Mouse (Mus musculus) thymus, postnatal 25 days (tissue): Measurements from ENCODE around the gene Eif3i.
"Not testable (repeated sequence)": the region's sequence is repeated elsewhere in the genome, so short reads cannot be mapped to it uniquely, and the experiment has no call there.

Source experiments
- DNase-seq: peaks from one replicate; pipeline ENCODE4 v3.0.0; 2022

The Eif3i gene

GRCm38 (mm10) chr4:129573093-129573370 lies 27.4 kb downstream of the Eif3i start:
- peak; percentile 38 for DNase-seq

DNA sequence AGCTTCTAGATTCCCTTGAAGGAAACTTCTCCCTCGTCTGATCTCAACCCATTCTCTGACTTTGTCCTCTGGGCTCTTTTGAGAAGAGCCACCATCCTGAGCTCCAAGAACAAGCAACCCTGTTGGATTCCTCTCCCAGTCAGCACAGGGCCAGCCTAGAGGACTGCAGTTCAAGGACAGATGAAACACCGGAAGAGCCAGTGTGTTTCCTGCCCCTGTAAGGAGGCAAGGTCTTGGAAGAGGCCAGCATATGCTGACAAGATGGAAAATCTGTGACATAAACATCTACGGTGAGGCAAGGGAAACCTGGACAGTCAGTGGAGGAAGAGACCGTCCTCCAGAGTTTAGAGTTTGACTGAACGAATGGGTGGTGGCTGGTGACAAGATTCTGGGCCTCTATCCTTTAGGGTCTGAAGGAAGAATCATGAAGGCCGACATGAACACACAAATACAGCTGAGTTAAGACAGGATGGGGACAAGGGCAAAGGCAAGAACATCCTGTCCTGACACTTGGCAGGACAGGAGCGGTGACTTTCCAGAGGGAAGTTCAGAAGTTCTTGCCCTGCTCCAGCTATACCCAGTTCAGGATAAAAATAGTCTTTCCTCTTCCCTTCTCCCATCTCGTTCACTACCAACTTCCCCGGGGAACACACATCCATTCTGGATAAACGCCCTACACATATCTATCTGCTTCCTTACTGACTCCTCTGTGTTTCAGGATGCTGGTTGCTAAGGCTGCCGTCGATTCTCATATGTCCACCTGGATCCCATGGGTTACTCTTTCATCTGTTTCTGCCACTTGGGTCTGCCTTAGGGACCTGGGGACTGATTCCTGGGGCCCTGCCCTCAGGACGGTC lies 28.0 kb downstream of the Eif3i start:
- DNase-seq = no peak

GRCm38 (mm10) chr4:129571551-129572084 lies 28.8 kb downstream of the Eif3i start:
- peak; percentile 42 for DNase-seq

- no peak for DNase-seq
Observed at GRCm38 (mm10) chr4:129570028-129570427, 30.4 kb downstream of the Eif3i start.

GRCm38 (mm10) chr4:129568366-129568765 lies 32.1 kb downstream of the Eif3i start:
- DNase-seq = no peak

DNA sequence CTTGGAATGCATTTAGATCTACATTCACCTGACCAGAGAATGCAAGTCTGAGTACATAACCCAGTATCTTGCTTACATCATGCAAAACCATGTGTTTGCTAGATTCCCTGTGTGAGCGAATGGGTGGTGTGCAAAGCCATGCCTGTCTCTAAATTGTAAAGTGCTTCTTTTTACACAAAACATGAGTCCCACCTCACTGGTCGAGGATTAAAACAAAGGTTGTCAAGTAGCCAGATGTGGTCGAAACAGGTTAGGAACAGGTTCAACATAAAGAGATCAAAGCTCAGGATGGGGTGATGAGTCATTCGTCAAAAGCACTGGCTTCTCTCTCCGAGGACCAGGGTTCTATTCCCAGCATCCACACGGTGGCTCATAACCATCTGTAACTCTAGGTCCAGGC lies 35.3 kb downstream of the Eif3i start:
- no peak for DNase-seq

DNA sequence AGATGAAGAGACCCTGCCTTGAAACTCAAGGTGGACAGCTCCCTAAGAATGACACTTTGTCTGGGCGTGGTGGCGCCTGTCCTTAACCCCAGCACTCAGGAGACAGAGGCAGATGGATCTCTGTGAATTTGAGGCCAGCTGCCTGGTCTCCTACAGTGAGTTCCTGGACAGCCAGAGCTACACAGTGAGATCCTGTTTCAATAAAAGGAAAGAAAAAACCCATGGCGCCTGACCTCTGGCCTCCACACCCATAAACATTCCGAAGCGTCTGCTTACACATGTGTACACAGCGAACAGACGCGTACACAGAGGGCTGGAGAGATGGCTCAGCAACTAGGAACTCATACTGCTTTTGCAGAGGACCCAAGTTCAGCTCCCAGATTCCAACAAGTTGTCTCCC lies 36.7 kb downstream of the Eif3i start:
- no peak for DNase-seq

DNA sequence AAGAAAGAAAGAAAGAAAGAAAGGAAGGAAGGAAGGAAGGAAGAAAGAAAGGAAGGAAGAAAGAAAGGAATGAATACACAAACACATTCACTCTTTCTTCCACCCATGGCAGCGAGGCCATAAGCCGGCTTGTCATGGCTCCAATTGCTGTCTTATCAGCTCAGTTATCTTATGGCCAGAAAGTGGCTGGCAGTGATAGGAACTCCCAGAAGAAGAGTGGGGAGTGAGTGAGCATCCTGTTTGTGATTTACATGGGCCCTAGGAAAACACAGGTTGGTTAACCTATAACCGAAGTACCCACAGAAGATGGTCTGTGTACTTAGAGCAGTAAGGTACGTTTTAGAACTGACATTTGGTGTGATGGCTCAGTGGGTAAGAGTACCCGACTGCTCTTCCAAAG lies 39.3 kb downstream of the Eif3i start:
- DNase-seq = no peak

GRCm38 (mm10) chr4:129558321-129558955 lies 42.0 kb downstream of the Eif3i start:
- peak; percentile 92 for DNase-seq

DNA sequence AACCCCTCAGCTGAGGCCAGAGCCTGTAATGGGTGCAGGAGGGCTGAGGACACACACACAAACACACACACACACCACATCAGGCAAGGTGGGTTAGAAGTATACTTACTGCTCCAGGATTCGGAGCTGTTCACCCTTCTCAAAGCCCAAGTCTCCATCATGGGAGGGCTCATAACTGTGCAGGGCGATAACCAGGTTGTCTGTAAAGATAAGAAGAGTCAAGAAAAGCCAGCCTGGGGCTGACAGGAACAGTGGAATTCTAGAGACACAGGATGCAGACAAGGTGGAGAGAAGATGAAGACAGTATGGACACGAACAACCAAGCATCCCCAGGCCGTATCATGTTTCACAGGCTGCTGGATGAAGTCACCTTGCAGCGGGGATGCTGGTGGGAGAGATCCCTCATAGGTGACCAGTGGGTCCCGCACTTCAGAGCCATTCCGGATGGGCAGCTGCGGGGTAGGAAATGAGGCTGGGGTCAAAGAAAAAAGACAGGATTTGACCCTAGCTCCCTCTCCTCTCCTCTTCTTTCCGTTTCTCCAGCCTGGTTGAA lies 43.1 kb downstream of the Eif3i start:
- DNase-seq = peak; percentile 52

DNA sequence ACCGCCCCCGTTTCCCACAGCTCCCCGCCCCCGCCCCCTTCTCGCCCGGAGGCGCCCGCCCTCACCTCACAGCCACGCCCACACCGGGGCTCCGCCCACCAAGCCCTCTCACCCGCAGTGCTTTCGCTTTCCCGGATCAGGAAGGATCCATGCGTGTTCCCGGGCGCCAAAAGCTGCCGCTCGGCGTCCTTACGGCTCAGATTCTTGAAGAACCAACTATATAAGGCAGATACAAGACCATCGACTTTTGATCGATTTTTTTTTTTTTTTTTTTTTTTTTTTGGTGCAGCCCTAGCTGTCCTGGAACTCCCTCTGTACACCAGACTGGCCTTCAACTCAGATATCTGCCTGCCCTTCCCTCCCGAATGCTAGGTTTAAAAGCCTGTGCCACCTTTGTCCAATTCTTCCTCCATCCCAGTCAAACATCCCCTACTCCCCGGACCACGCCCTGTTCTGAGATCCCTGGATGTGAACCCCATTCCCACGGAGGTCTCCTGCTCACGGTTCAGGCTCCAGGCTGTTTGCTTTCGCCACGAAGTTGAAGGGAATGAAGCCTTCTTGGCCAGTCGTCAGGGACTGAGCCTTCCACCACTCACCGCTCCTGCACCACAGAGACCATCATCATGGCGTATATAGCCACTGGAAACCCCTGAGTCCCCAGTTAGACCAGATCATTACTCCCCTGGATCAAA lies 43.8 kb downstream of the Eif3i start:
- DNase-seq = peak; percentile 94

GRCm38 (mm10) chr4:129555862-129556531 lies 44.5 kb downstream of the Eif3i start:
- no peak for DNase-seq

DNA sequence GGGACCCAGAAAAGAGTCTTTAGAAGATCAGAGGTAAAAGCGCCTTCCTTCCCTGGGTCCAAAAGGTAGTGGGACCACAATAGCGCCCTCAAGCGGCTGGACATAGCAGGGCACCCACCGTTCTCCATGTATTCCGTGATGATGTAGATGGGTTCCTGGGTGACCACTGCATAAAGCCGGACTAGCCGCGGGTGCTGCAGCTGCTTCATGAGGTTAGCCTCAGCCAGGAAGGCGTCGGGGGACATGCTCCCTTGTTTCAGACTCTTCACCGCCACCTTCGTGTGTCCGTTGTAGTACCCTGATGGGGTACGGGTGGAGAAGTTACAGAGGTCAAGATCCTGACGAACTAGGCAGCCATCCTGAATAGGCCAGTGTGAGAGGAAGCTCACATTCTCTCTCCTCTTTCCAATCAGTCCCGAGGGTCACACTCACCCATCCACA lies 45.0 kb downstream of the Eif3i start:
- peak; percentile 48 for DNase-seq

- not testable (repeated sequence) for DNase-seq
Observed at GRCm38 (mm10) chr4:129554512-129554911, 45.9 kb downstream of the Eif3i start.

GRCm38 (mm10) chr4:129550295-129550694 lies 50.2 kb downstream of the Eif3i start:
- DNase-seq = no peak

DNA sequence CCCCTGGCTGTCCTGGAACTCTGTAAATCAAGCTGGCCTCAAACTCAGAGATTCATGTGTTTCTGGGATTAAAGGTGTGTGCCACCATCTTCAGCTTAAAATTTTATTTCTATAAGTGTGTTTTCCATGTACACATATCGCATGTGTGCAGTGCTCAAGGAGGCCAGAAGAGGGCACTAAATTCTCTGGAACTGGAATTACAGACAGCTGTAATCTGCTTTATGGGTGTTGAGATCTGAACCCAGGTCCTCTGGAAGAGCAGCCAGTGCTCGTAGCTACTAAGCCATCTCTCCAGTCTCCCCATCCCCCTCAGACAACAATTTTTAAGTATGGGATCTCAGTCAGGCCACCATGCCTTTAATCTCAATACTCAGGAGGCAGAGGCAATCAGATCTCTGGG lies 51.1 kb downstream of the Eif3i start:
- DNase-seq = peak; percentile 77

GRCm38 (mm10) chr4:129547631-129548030 lies 52.8 kb downstream of the Eif3i start:
- not testable (repeated sequence) for DNase-seq

DNA sequence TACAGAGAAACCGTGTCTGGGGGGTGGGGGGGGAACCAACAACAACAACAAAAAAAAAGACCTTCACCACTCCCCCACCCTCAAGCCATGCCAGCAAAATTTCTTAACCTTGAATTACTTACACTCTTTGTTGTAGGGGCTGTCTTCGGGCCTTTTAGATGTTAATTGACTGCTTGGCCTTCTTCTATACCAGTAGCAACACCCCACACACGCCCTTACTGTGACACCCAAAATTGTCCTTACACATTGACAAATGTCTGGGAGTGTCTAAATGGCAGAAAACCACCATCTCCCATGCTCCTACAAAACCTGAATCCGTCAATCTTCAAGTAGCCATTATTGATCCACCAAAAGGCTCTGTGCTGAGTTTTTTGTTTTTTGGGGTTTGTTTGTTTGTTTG lies 56.3 kb downstream of the Eif3i start:
- no peak for DNase-seq

DNA sequence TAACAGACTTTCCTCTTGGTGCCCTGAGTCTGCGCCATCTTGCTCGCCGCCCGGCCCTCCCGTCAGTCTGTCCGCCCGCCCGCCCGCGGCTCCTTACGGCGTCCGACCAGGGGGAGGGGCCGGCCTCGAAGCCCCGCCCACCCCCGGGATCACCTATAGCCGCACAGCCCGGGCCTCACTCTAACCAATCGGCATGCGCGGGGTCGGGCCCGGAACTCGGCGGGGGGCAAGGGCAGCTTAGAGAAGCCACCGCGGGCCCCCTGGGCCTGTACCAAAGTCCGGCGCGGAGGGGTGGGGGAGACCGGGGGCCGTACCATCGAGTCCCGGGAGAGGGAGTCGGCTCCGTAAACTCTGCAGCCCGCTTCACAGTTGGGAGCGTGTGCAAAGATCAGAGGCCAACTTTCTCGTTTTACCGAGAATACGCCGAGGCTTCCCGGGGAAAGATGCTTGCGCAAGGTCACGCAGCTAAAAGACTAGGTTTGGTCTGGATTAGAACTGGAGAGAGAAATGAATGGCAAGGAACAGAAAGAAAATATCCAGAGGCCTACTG lies 57.8 kb downstream of the Eif3i start, which contains the start of gene Hdac1:
Hdac1 (minus strand) TSS at position 122 of the 550 bp plus-strand sequence.
- peak; percentile 98 for DNase-seq
